Mouse (Mus musculus) neural tube, embryonic 14.5 days (tissue): ENCODE results near the gene Cnnm1. TPM values are rescaled to one million over a fixed set of nuclear protein-coding genes. Genes with fewer than 3 reads are reported as not detected.
"Not testable (repeated sequence)": the region's sequence is repeated elsewhere in the genome, so short reads cannot be mapped to it uniquely, and the experiment has no call there.

ENCODE experiments used
- ATAC-seq: fragments of 200-750 bp; cut with Nextera tagmentation; 2 replicates; pipeline ENCODE4 v1.8.0; 2017; ENCODE audit warnings: low read depth, mild to moderate bottlenecking, moderate TSS enrichment, moderate library complexity
- H3K27ac ChIP-seq: fragments of 300-500 bp; sonication (generic); 2 replicates; pipeline ENCODE4 v1.5.1; 2014; ENCODE audit warnings: low read depth, mild to moderate bottlenecking, control low read depth, low read length, moderate library complexity, mixed read lengths
- H3K27me3 ChIP-seq: fragments of 300-500 bp; sonication (generic); 2 replicates; pipeline ENCODE4 v1.6.1; 2014; ENCODE audit warnings: low read length; ENCODE audit not compliant: control insufficient read depth, insufficient read depth
- H3K36me3 ChIP-seq: fragments of 300-500 bp; sonication (generic); 2 replicates; pipeline ENCODE4 v1.6.1; 2014; ENCODE audit warnings: low read length, mixed read lengths; ENCODE audit not compliant: control insufficient read depth, insufficient read depth
- H3K4me1 ChIP-seq: fragments of 300-500 bp; sonication (generic); 2 replicates; pipeline ENCODE4 v1.6.1; 2014; ENCODE audit warnings: low read length; ENCODE audit not compliant: control insufficient read depth, insufficient read depth
- H3K4me2 ChIP-seq: fragments of 300-500 bp; sonication (generic); 2 replicates; pipeline ENCODE4 v1.6.1; 2014; ENCODE audit warnings: mild to moderate bottlenecking, low read depth, low read length, control low read depth
- H3K4me3 ChIP-seq: fragments of 300-500 bp; sonication (generic); 2 replicates; pipeline ENCODE4 v1.5.1; 2014; ENCODE audit warnings: low read depth, low read length, control low read depth, mixed read lengths
- H3K9ac ChIP-seq: fragments of 300-500 bp; sonication (generic); replicated peaks from 2 replicates; pipeline ENCODE4 v1.6.1; 2014; ENCODE audit warnings: low read depth, mild to moderate bottlenecking, control low read depth, low read length, mixed read lengths
- H3K9me3 ChIP-seq: fragments of 300-500 bp; sonication (generic); 2 replicates; pipeline ENCODE4 v1.6.1; 2016; ENCODE audit warnings: low read length; ENCODE audit not compliant: control insufficient read depth
- WGBS: fragments of 180-500 bp; shearing (Covaris S2); extraction: QIAGEN DNeasy Blood & Tissue Kit; methylation state at CpG from one replicate; pipeline ENCODE4 v1.1.7; 2014; 5-methylcytosine and 5-hydroxymethylcytosine counted together
- polyA plus RNA-seq: library from polyadenylated mRNA; unstranded; fragments of >200 nt; fragmentation: Nextera tagmentation; extraction: Ambion mirVana; gene quantifications from 2 replicates; pipeline ENCODE4 v1.2.1, GENCODE M21; 2014

The Cnnm1 gene
- polyA plus RNA-seq, 1 experiment from 2014 or later: 7.4 TPM

- Histone ChIP-seq H3K27ac (no peak overlapping the region), H3K4me3 (no peak overlapping the region), H3K4me2 (no peak overlapping the region), H3K36me3 (no peaks in the 10 kb centered on the region), H3K27me3 (no peaks in the 10 kb centered on the region), H3K4me1 (no peaks in the 10 kb centered on the region), H3K9ac (no peak overlapping the region), H3K9me3 (no peaks in the 10 kb centered on the region)
- no peak for ATAC-seq
- 91% methylated on average over 7 of the region's 7 CpGs for WGBS
Measured at GRCm38 (mm10) chr19:43472781-43473180, 32.5 kb downstream of the Cnnm1 start.

- Histone ChIP-seq H3K4me3 (no peak overlapping the region), H3K36me3 (no peaks in the 10 kb centered on the region), H3K4me2 (no peak overlapping the region), H3K27me3 (no peaks in the 10 kb centered on the region), H3K27ac (no peak overlapping the region), H3K9ac (no peak overlapping the region), H3K9me3 (no peaks in the 10 kb centered on the region), H3K4me1 (no peaks in the 10 kb centered on the region)
- 42% methylated on average over 2 of the region's 2 CpGs for WGBS
- ATAC-seq: no peak
Measured at GRCm38 (mm10) chr19:43475642-43476041, 35.4 kb downstream of the Cnnm1 start.

GRCm38 (mm10) chr19:43476063-43476462 lies 35.8 kb downstream of the Cnnm1 start:
- H3K27me3 ChIP-seq: no peaks in the 10 kb centered on the region

GRCm38 (mm10) chr19:43477436-43477835 lies 37.2 kb downstream of the Cnnm1 start:
- H3K36me3 ChIP-seq: no peaks in the 10 kb centered on the region
- no peaks in the 10 kb centered on the region for H3K4me1 ChIP-seq
- WGBS: 91% methylated on average over 5 of the region's 5 CpGs
- H3K27me3 ChIP-seq: no peaks in the 10 kb centered on the region
- no peaks in the 10 kb centered on the region for H3K9me3 ChIP-seq
- H3K9ac ChIP-seq: no peak overlapping the region
- no peak overlapping the region for H3K27ac ChIP-seq
- ATAC-seq: no peak
- no peak overlapping the region for H3K4me3 ChIP-seq
- H3K4me2 ChIP-seq: no peak overlapping the region

More at GRCm38 (mm10) chr19:43476063-43476462, 35.8 kb downstream of the Cnnm1 start:
- ATAC-seq: no peak
- Histone ChIP-seq H3K9ac (no peak overlapping the region), H3K4me2 (no peak overlapping the region), H3K36me3 (no peaks in the 10 kb centered on the region), H3K4me3 (no peak overlapping the region), H3K9me3 (no peaks in the 10 kb centered on the region), H3K4me1 (no peaks in the 10 kb centered on the region), H3K27ac (no peak overlapping the region)
- 74% methylated on average over 7 of the region's 7 CpGs for WGBS

GRCm38 (mm10) chr19:43478891-43479290 lies 38.7 kb downstream of the Cnnm1 start:
- no peaks in the 10 kb centered on the region for H3K4me1 ChIP-seq
- no peak overlapping the region for H3K9ac ChIP-seq
- H3K27ac ChIP-seq: no peak overlapping the region
- no peak overlapping the region for H3K4me2 ChIP-seq
- ATAC-seq: no peak
- WGBS: 17% methylated on average over 5 of the region's 5 CpGs
- no peak overlapping the region for H3K4me3 ChIP-seq
- H3K36me3 ChIP-seq: no peaks in the 10 kb centered on the region
- no peaks in the 10 kb centered on the region for H3K27me3 ChIP-seq
- no peaks in the 10 kb centered on the region for H3K9me3 ChIP-seq

GRCm38 (mm10) chr19:43479431-43479830 lies 39.2 kb downstream of the Cnnm1 start:
- 86% methylated on average over 5 of the region's 5 CpGs for WGBS
- no peaks in the 10 kb centered on the region for H3K9me3 ChIP-seq
- H3K4me1 ChIP-seq: no peaks in the 10 kb centered on the region
- H3K27ac ChIP-seq: no peak overlapping the region
- no peak overlapping the region for H3K4me2 ChIP-seq
- H3K27me3 ChIP-seq: no peaks in the 10 kb centered on the region
- no peak overlapping the region for H3K9ac ChIP-seq
- H3K36me3 ChIP-seq: no peaks in the 10 kb centered on the region
- no peak for ATAC-seq
- H3K4me3 ChIP-seq: no peak overlapping the region

GRCm38 (mm10) chr19:43480512-43480911 lies 40.3 kb downstream of the Cnnm1 start:
- Histone ChIP-seq H3K4me1 (no peaks in the 10 kb centered on the region), H3K9me3 (no peaks in the 10 kb centered on the region), H3K27me3 (no peaks in the 10 kb centered on the region), H3K27ac (no peak overlapping the region), H3K9ac (no peak overlapping the region), H3K4me3 (no peak overlapping the region), H3K4me2 (no peak overlapping the region), H3K36me3 (no peaks in the 10 kb centered on the region)
- ATAC-seq: no peak
- WGBS: 70% methylated on average over 9 of the region's 9 CpGs

GRCm38 (mm10) chr19:43487429-43487828 lies 47.2 kb downstream of the Cnnm1 start:
- H3K9ac ChIP-seq: no peak overlapping the region
- H3K4me3 ChIP-seq: no peak overlapping the region
- no peak overlapping the region for H3K4me2 ChIP-seq
- no peak for ATAC-seq
- no peak overlapping the region for H3K27ac ChIP-seq
- H3K4me1 ChIP-seq: no peaks in the 10 kb centered on the region
- no peaks in the 10 kb centered on the region for H3K27me3 ChIP-seq
- 51% methylated on average over 3 of the region's 3 CpGs for WGBS
- H3K36me3 ChIP-seq: no peaks in the 10 kb centered on the region
- H3K9me3 ChIP-seq: no peaks in the 10 kb centered on the region

- H3K27ac ChIP-seq, H3K4me2 ChIP-seq, H3K4me1 ChIP-seq, H3K4me3 ChIP-seq, H3K9ac ChIP-seq, H3K36me3 ChIP-seq, H3K9me3 ChIP-seq, H3K27me3 ChIP-seq, ATAC-seq: not testable (repeated sequence)
- WGBS: 73% methylated on average over 1 of the region's 1 CpGs
Measured at GRCm38 (mm10) chr19:43493316-43493715, 53.1 kb downstream of the Cnnm1 start.

GRCm38 (mm10) chr19:43493878-43494277 lies 53.6 kb downstream of the Cnnm1 start:
- Histone ChIP-seq H3K9me3 (no peaks in the 10 kb centered on the region), H3K9ac (no peak overlapping the region), H3K27me3 (no peaks in the 10 kb centered on the region), H3K36me3 (no peaks in the 10 kb centered on the region), H3K4me2 (no peak overlapping the region), H3K4me1 (0 out of 2 replicates have a peak, but pooled peaks cover 2% of the 10 kb centered on the region), H3K4me3 (no peak overlapping the region), H3K27ac (no peak overlapping the region)
- ATAC-seq: no peak
- 82% methylated on average over 6 of the region's 6 CpGs for WGBS
